Mouse (Mus musculus) neural tube, embryonic 15.5 days (tissue): Measurements from ENCODE around the gene Dda1. TPM values are rescaled to one million over a fixed set of nuclear protein-coding genes. Genes with fewer than 3 reads are reported as not detected.

Source experiments
- ATAC-seq: fragments of 200-750 bp; cut with Nextera tagmentation; 2 replicates; pipeline ENCODE4 v1.8.0; 2017; ENCODE audit warnings: mild to moderate bottlenecking, moderate TSS enrichment, moderate library complexity; ENCODE audit not compliant: low FRiP score
- H3K27ac ChIP-seq: fragments of 300-500 bp; sonication (generic); replicated peaks from 2 replicates; pipeline ENCODE4 v1.5.1; 2015; ENCODE audit warnings: mild to moderate bottlenecking, inconsistent platforms
- H3K27me3 ChIP-seq: fragments of 300-500 bp; sonication (generic); replicated peaks from 2 replicates; pipeline ENCODE4 v1.6.1; 2015; ENCODE audit warnings: inconsistent platforms
- H3K36me3 ChIP-seq: fragments of 300-500 bp; sonication (generic); 2 replicates; pipeline ENCODE4 v1.6.1; 2015; ENCODE audit warnings: inconsistent platforms
- H3K4me1 ChIP-seq: fragments of 300-500 bp; sonication (generic); 2 replicates; pipeline ENCODE4 v1.6.1; 2015; ENCODE audit warnings: inconsistent platforms
- H3K4me2 ChIP-seq: fragments of 300-500 bp; sonication (generic); 2 replicates; pipeline ENCODE4 v1.6.1; 2015; ENCODE audit warnings: inconsistent platforms, mild to moderate bottlenecking, moderate library complexity
- H3K4me3 ChIP-seq: fragments of 300-500 bp; sonication (generic); replicated peaks from 2 replicates; pipeline ENCODE4 v1.5.1; 2015; ENCODE audit warnings: mild to moderate bottlenecking, inconsistent platforms
- H3K9ac ChIP-seq: fragments of 300-500 bp; sonication (generic); replicated peaks from 2 replicates; pipeline ENCODE4 v1.6.1; 2015; ENCODE audit warnings: mild to moderate bottlenecking, inconsistent platforms
- H3K9me3 ChIP-seq: fragments of 300-500 bp; sonication (generic); replicated peaks from 2 replicates; pipeline ENCODE4 v1.6.1; 2016; ENCODE audit warnings: inconsistent platforms
- WGBS: fragments of 180-500 bp; shearing (Covaris S2); methylation state at CpG from one replicate; pipeline ENCODE4 v1.1.7; 2015; ENCODE audit warnings: mixed read lengths; 5-methylcytosine and 5-hydroxymethylcytosine counted together
- polyA plus RNA-seq: library from polyadenylated mRNA; unstranded; fragments of >200 nt; fragmentation: Nextera tagmentation; extraction: Ambion mirVana; gene quantifications from 2 replicates; pipeline ENCODE4 v1.2.1, GENCODE M21; 2015

The Dda1 gene
- polyA plus RNA-seq, 1 experiment from 2014 or later, result 252 TPM

GRCm38 (mm10) chr8:71470146-71470912 lies 1.3 kb downstream of the Dda1 start:
- H3K27ac ChIP-seq, result peak overlapping the region; percentile 90; the same call in 1 of the 2 replicates

DNA sequence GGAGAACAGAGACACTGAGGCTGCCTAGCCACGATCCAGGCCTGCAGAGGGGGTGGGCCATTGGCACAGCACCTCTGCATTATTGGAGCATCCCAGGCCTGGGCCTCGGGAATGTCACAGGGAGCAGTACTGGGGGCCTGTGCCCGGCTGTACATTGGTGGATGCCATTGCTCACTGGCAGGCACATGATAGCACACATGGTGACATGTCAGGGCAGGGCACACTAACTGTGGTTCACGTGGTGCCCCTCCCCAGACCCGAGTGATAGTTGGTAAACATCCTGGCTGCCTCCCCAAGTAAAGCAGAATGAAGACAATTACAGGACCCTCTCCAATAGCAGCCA lies 1.9 kb downstream of the Dda1 start:
- H3K27me3 ChIP-seq, result no peaks in the 10 kb centered on the region
- H3K4me3 ChIP-seq, result no peak overlapping the region
- no peak for ATAC-seq
- no peak overlapping the region for H3K4me2 ChIP-seq
- peaks cover 31% of the 10 kb centered on the region for H3K4me1 ChIP-seq
- no peak overlapping the region for H3K27ac ChIP-seq
- H3K36me3 ChIP-seq, result peaks cover 45% of the 10 kb centered on the region
- 89% methylated on average over 5 of the region's 5 CpGs for WGBS
- H3K9ac ChIP-seq, result no peak overlapping the region
- no peaks in the 10 kb centered on the region for H3K9me3 ChIP-seq

More at GRCm38 (mm10) chr8:71470146-71470912, 1.3 kb downstream of the Dda1 start:
- H3K9me3 ChIP-seq, result no peaks in the 10 kb centered on the region
- H3K4me2 ChIP-seq, result peak overlapping the region; percentile 89
- H3K27me3 ChIP-seq, result no peaks in the 10 kb centered on the region
- 92% methylated on average over 3 of the region's 3 CpGs for WGBS
- no peak for ATAC-seq
- H3K4me3 ChIP-seq, result peak overlapping the region; percentile 83
- H3K36me3 ChIP-seq, result peaks cover 45% of the 10 kb centered on the region
- peak overlapping the region; percentile 72 for H3K9ac ChIP-seq
- H3K4me1 ChIP-seq, result peaks cover 31% of the 10 kb centered on the region

DNA sequence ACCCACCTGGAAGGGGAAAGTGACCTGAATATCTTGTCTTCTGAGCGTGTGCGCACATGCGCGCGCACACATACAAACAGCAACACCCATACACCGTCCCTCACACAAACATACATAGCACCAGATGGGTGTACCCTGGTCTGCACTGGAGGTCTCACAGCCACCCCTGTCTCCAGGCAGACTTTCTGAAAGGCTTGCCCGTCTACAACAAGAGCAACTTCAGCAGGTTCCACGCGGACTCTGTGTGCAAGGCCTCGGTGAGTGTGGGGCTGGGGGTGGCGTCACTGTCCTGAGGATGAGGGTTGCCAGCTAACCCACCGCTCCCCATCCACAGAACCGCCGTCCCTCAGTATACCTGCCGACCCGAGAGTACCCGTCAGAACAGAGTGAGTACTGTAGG lies 2.9 kb downstream of the Dda1 start:
- Histone ChIP-seq H3K4me3 (no peak overlapping the region), H3K4me2 (no peak overlapping the region), H3K9ac (no peak overlapping the region), H3K4me1 (peaks cover 35% of the 10 kb centered on the region), H3K27ac (no peak overlapping the region), H3K36me3 (peaks cover 45% of the 10 kb centered on the region), H3K9me3 (no peaks in the 10 kb centered on the region), H3K27me3 (no peaks in the 10 kb centered on the region)
- ATAC-seq, result no peak
- 95% methylated on average over 17 of the region's 17 CpGs for WGBS

GRCm38 (mm10) chr8:71472601-71473386 lies 3.8 kb downstream of the Dda1 start:
- Histone ChIP-seq H3K27ac (no peak overlapping the region), H3K9me3 (no peaks in the 10 kb centered on the region), H3K27me3 (no peaks in the 10 kb centered on the region), H3K4me3 (no peak overlapping the region), H3K4me1 (peaks cover 44% of the 10 kb centered on the region), H3K36me3 (peaks cover 45% of the 10 kb centered on the region), H3K4me2 (no peak overlapping the region), H3K9ac (no peak overlapping the region)
- no peak for ATAC-seq
- 93% methylated on average over 8 of the region's 8 CpGs for WGBS

DNA sequence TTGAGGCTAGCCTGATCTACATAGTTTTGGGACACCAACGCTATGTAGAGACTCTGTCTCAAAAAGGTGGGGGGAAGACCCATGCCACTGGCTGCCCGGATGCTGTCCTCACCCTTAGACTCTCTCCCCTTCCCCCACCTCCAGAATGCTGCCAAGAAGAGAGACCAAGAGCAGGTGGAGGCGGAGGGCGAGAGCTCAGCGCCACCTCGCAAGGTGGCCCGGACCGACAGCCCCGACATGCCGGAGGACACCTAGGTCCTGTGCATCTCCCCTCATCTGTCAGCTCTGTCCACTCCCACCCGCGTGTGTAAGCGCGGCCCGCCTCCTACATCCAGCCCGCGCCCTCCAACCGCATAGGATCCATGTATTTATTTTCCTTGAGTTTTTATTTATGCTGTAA lies 5.3 kb downstream of the Dda1 start:
- H3K27me3 ChIP-seq, result no peaks in the 10 kb centered on the region
- H3K9me3 ChIP-seq, result no peaks in the 10 kb centered on the region
- H3K4me2 ChIP-seq, result no peak overlapping the region
- no peak overlapping the region for H3K9ac ChIP-seq
- H3K27ac ChIP-seq, result no peak overlapping the region
- H3K4me1 ChIP-seq, result peaks cover 41% of the 10 kb centered on the region
- peaks cover 58% of the 10 kb centered on the region for H3K36me3 ChIP-seq
- ATAC-seq, result no peak
- 96% methylated on average over 18 of the region's 18 CpGs for whole genome bisulfite sequencing
- H3K4me3 ChIP-seq, result no peak overlapping the region

- 89% methylated on average over 25 of the region's 25 CpGs for WGBS
- peak overlapping the region; percentile 56; the same call in 1 of the 2 replicates for H3K4me3 ChIP-seq
- 0 out of 2 replicates have a peak overlapping the region, but pooled peaks have one; percentile 81 for H3K4me2 ChIP-seq
- peak overlapping the region; percentile 93 for H3K27ac ChIP-seq
- peaks cover 36% of the 10 kb centered on the region for H3K4me1 ChIP-seq
- no peaks in the 10 kb centered on the region for H3K27me3 ChIP-seq
- ATAC-seq, result no peak
- H3K36me3 ChIP-seq, result peaks cover 64% of the 10 kb centered on the region
- H3K9ac ChIP-seq, result no peak overlapping the region
- H3K9me3 ChIP-seq, result no peaks in the 10 kb centered on the region
Measured at GRCm38 (mm10) chr8:71474785-71475701, 6.0 kb downstream of the Dda1 start.

DNA sequence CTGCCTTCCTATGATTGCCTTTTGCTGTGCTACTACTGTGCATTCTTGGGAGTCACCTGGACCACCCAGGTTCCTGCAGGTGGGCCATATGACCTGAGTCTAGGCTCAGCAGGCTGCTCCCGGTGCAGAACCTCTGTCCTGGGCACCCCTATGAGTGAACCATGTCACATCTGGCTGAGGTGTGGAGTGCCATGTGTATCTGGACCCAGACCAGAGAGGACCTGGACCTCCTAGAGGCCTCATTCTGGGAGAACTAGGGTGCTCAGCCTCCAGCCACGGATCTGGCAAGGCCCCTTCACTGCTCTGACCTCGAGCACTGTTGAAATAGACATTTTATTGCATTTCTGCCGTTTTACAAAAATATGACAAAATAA lies 6.7 kb downstream of the Dda1 start:
- H3K9me3 ChIP-seq, result no peaks in the 10 kb centered on the region
- peaks cover 70% of the 10 kb centered on the region for H3K36me3 ChIP-seq
- peak; percentile 5; the same call in 1 of the 2 replicates for ATAC-seq
- H3K9ac ChIP-seq, result peak overlapping the region; percentile 65
- H3K27ac ChIP-seq, result peak overlapping the region; percentile 93
- WGBS, result 31% methylated on average over 4 of the region's 4 CpGs
- H3K27me3 ChIP-seq, result no peaks in the 10 kb centered on the region
- H3K4me3 ChIP-seq, result peak overlapping the region; percentile 56
- peaks cover 30% of the 10 kb centered on the region for H3K4me1 ChIP-seq
- H3K4me2 ChIP-seq, result peak overlapping the region; percentile 81

DNA sequence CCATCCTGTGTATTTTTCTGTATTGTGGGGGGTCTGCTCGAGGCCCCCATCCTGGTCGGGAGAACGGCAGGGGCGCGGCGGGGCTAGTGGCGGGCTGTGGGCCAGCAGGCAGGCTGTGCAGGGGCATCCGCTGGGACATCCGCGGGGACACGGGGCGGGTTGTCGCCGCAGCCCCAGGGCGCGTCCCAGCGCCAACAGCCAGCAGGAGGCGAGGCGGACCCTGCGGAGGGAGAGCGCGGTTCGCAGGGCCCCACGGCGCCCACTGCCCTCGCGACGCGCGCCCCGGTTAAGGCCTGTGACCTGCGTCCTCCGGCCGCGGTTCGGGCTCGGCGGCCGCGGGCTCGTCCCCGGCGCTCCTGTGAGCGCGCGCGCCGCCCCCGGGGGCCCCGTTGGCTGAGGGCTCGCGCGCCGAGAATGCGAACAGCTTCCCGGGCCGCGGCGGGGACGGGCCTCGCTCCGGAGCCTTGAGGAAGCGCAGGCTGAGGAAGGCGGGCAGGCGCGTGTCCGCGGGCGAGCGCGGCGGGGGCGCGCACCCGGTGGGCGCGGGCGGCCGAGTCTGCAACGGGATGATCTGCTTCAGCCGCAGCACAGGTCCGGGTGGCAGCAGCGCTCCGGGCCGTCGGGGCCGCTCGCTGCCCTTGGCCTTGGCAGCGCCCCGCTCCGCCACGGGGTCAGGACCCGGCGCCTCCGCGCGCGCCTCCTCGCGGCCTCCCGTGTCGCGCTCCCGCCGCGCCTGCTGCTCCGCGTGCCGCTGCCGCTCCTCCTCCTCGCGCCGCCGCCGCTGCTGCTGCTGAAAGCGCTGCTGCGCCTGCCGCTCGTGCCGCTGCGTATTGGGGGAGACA lies 7.3 kb downstream of the Dda1 start:
- H3K9me3 ChIP-seq, result no peaks in the 10 kb centered on the region
- H3K4me1 ChIP-seq, result peaks cover 25% of the 10 kb centered on the region
- peak overlapping the region; percentile 81 for H3K4me2 ChIP-seq
- peaks cover 70% of the 10 kb centered on the region for H3K36me3 ChIP-seq
- WGBS, result under 1% methylated on average over 76 of the region's 121 CpGs
- ATAC-seq, result peak; percentile 79
- H3K4me3 ChIP-seq, result peak overlapping the region; percentile 56
- peak overlapping the region; percentile 93 for H3K27ac ChIP-seq
- no peaks in the 10 kb centered on the region for H3K27me3 ChIP-seq
- H3K9ac ChIP-seq, result peak overlapping the region; percentile 65

DNA sequence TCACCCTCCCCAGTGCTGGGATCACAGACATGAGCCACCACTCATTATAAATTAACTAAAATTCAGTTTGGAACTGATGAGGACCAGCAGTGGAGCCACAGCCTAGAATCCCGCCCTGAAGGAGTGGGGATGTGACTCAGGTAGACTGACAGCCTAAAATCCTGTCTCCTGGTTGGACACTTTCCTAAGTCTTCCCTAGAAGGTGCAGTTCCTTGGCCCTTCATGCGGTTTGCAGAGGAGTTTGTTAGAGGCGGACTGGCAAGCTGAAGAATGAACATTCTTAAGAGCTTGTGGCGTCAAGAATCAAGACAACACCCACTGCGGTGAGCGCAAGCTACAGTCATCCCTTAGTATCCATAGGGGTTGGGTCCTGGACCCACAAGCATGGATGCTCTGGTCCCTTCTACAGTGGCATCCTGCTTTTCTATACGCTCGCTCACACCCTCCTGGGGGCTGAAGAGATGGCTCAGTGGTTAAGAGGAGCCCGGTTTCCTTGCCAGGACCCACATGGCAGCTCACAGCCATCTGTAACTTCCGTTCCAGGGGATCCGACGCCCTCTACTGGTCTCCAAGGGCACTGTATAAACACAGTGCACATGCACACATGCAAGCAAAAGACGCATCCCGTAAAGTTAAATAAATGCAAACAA lies 8.3 kb downstream of the Dda1 start:
- H3K9ac ChIP-seq, result peak overlapping the region; percentile 65
- peak overlapping the region; percentile 81 for H3K4me2 ChIP-seq
- H3K27ac ChIP-seq, result peak overlapping the region; percentile 93
- H3K9me3 ChIP-seq, result no peaks in the 10 kb centered on the region
- H3K4me1 ChIP-seq, result peaks cover 28% of the 10 kb centered on the region
- 0 out of 2 replicates have a peak, but pooled peaks have one; percentile 0 for ATAC-seq
- H3K4me3 ChIP-seq, result peak overlapping the region; percentile 56
- 41% methylated on average over 14 of the region's 14 CpGs for WGBS
- peaks cover 65% of the 10 kb centered on the region for H3K36me3 ChIP-seq
- no peaks in the 10 kb centered on the region for H3K27me3 ChIP-seq

- Histone ChIP-seq H3K27ac (no peak overlapping the region), H3K4me3 (no peak overlapping the region), H3K27me3 (no peaks in the 10 kb centered on the region), H3K4me2 (no peak overlapping the region), H3K9ac (no peak overlapping the region), H3K4me1 (peaks cover 39% of the 10 kb centered on the region), H3K9me3 (no peaks in the 10 kb centered on the region), H3K36me3 (peaks cover 54% of the 10 kb centered on the region)
- no peak for ATAC-seq
- WGBS, result 94% methylated on average over 11 of the region's 11 CpGs
Measured at GRCm38 (mm10) chr8:71478943-71479342, 9.9 kb downstream of the Dda1 start.
